Mouse (Mus musculus) layer of hippocampus, adult 2 months (tissue): ENCODE measurements at regions not wholly inside any gene's neighbourhood (a gene's known extent, or its start where the extent isn't known, plus 50 kb on each side); places are given as distances from the start of the nearest gene placed in this dataset.

Experiments
- DNase-seq, 2 experiments: peaks; one replicate each; pipeline ENCODE4 v3.0.0; 2022; ENCODE audit warnings: low spot score in 2 of 2
- H3K27ac ChIP-seq: fragments of 200-600 bp; 2 replicates; pipeline ENCODE4 v1.8.1; 2022
- H3K4me3 ChIP-seq: fragments of 200-600 bp; 2 replicates; pipeline ENCODE4 v1.8.1; 2022; ENCODE audit warnings: mild to moderate bottlenecking
- CTCF ChIP-seq: fragments of 200-600 bp; conservative IDR thresholded peaks from 2 replicates; pipeline ENCODE4 v1.8.1; 2022; ENCODE audit warnings: antibody characterized with exemption, mild to moderate bottlenecking, moderate library complexity

- no peak for DNase-seq
- no peak overlapping the region for H3K4me3 ChIP-seq
- no peak overlapping the region for H3K27ac ChIP-seq
- no peak for TF ChIP-seq CTCF
Measured at GRCm38 (mm10) chr14:88842746-88843145, 371.6 kb upstream of the Pcdh20 start.

GRCm38 (mm10) chr14:88805699-88806098, 334.5 kb upstream of the Pcdh20 start:
- H3K27ac ChIP-seq, result no peak overlapping the region
- no peak for TF ChIP-seq CTCF
- no peak for DNase-seq
- H3K4me3 ChIP-seq, result no peak overlapping the region

- DNase-seq, result no peak
- no peak for TF ChIP-seq CTCF
- Histone ChIP-seq H3K4me3 (no peak overlapping the region), H3K27ac (peak overlapping the region; percentile 39; the same call in 1 of the 2 replicates)
Measured at GRCm38 (mm10) chr14:88801328-88801727, 330.1 kb upstream of the Pcdh20 start.

- H3K4me3 ChIP-seq, result no peak overlapping the region
- peak overlapping the region; percentile 39; the same call in 1 of the 2 replicates for H3K27ac ChIP-seq
- no peak for TF ChIP-seq CTCF
- DNase-seq, result peak in 1 of 2 experiments; percentile 19
Measured at GRCm38 (mm10) chr14:88800493-88800892, 329.3 kb upstream of the Pcdh20 start.
